Mouse (Mus musculus): ENCODE data around the gene Cmc1. TPM values are rescaled to one million over a fixed set of nuclear protein-coding genes. Genes with fewer than 3 reads are reported as not detected.

Cmc1 gene
- polyA plus RNA-seq, 1 experiment from 2014 or later, result 35.4 TPM

DNA sequence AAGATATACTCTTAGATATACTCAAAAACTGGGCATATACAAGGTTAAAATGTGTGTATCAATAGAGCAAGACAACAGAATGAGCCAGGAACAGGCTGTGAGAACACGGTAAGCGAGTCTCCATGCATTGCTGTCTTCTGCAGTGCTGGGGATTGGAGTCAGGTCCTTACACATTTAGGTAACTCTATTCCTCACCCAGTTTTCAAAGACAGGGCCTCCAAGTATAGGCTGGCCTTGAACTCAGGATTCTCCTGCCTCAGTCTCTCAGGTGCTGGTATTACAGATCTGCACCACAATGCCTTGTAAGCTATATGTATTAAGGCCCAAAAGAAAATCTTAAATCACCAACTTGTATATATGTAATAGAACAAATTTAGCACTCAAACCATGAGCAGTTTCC is 49.5 kb downstream of the Cmc1 start:
- ATAC-seq, result no peak
- WGBS, result 99% methylated on average over 2 of the region's 2 CpGs
- Histone ChIP-seq H3K4me3 (ENCODE audit: low read length) (no peak overlapping the region), H3K27me3 (replicated peaks; ENCODE audit: control insufficient read depth, insufficient read depth, low read length) (no peaks in the 10 kb centered on the region), H3K9ac (ENCODE audit: low read depth, low read length) (no peak overlapping the region), H3K36me3 (ENCODE audit: control insufficient read depth, insufficient read depth, low read length) (no peaks in the 10 kb centered on the region), H3K9me3 (ENCODE audit: control insufficient read depth, low read length) (no peaks in the 10 kb centered on the region), H3K4me1 (ENCODE audit: control insufficient read depth, insufficient read depth, low read depth, low read length) (peaks cover 2% of the 10 kb centered on the region; the same call in 1 of the 2 replicates), H3K4me2 (ENCODE audit: low read length) (no peak overlapping the region), H3K27ac (ENCODE audit: low read depth, low read length) (no peak overlapping the region)

DNA sequence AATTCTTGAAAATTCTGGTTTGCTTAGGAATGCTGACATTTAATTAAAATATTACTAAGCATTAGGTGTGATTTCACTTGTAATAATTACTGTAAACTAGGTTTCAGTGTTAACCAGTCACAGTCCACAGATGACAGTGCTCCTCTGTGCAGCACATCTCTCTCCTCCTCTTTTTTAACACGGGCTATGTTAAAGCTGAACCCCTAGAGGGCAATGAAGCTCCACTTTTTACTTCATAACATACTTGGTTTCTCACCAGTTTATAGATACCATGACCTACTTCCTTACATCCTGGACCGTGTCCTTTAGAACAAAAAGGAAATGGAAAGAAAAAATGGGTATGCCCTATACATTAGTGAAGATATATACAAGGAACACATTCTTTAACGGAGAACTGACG is 50.6 kb downstream of the Cmc1 start:
- H3K27ac ChIP-seq (ENCODE audit: low read depth, low read length), result no peak overlapping the region
- no peaks in the 10 kb centered on the region for H3K9me3 ChIP-seq (ENCODE audit: control insufficient read depth, low read length)
- WGBS, result 47% methylated on average over 4 of the region's 4 CpGs
- no peak overlapping the region for H3K4me3 ChIP-seq (ENCODE audit: low read length)
- peaks cover 2% of the 10 kb centered on the region; the same call in 1 of the 2 replicates for H3K4me1 ChIP-seq (ENCODE audit: control insufficient read depth, insufficient read depth, low read depth, low read length)
- H3K27me3 ChIP-seq (replicated peaks; ENCODE audit: control insufficient read depth, insufficient read depth, low read length), result no peaks in the 10 kb centered on the region
- H3K4me2 ChIP-seq (ENCODE audit: low read length), result no peak overlapping the region
- peak; percentile 71; the same call in 1 of the 2 replicates for ATAC-seq
- H3K36me3 ChIP-seq (ENCODE audit: control insufficient read depth, insufficient read depth, low read length), result no peaks in the 10 kb centered on the region
- H3K9ac ChIP-seq (ENCODE audit: low read depth, low read length), result no peak overlapping the region

DNA sequence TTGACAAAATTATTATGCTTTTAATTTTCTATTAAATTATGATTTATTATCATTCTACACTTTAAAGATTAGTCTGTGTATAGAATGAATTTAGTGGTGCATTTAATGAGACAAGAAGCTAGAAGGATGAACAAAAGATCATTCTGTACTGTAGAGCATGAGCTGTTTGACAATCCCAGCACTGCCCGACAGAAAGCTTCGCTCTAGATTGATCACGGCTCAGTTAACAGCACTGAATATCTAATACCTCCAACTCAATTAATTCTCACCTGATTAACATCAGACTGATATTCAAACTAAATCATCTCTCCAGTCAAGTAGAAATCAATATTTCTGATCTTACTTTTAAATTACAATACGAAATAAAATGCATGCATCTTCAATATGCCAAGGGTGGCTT is 66.1 kb downstream of the Cmc1 start:
- Histone ChIP-seq H3K27me3 (replicated peaks; ENCODE audit: control insufficient read depth, insufficient read depth, low read length) (no peaks in the 10 kb centered on the region), H3K9ac (ENCODE audit: low read depth, low read length) (no peak overlapping the region), H3K9me3 (ENCODE audit: control insufficient read depth, low read length) (no peaks in the 10 kb centered on the region), H3K27ac (ENCODE audit: low read depth, low read length) (no peak overlapping the region), H3K4me3 (ENCODE audit: low read length) (no peak overlapping the region), H3K36me3 (ENCODE audit: control insufficient read depth, insufficient read depth, low read length) (no peaks in the 10 kb centered on the region), H3K4me1 (ENCODE audit: control insufficient read depth, insufficient read depth, low read depth, low read length) (peaks cover 8% of the 10 kb centered on the region), H3K4me2 (ENCODE audit: low read length) (no peak overlapping the region)
- no peak for ATAC-seq
- WGBS, result 44% methylated on average over 4 of the region's 4 CpGs

DNA sequence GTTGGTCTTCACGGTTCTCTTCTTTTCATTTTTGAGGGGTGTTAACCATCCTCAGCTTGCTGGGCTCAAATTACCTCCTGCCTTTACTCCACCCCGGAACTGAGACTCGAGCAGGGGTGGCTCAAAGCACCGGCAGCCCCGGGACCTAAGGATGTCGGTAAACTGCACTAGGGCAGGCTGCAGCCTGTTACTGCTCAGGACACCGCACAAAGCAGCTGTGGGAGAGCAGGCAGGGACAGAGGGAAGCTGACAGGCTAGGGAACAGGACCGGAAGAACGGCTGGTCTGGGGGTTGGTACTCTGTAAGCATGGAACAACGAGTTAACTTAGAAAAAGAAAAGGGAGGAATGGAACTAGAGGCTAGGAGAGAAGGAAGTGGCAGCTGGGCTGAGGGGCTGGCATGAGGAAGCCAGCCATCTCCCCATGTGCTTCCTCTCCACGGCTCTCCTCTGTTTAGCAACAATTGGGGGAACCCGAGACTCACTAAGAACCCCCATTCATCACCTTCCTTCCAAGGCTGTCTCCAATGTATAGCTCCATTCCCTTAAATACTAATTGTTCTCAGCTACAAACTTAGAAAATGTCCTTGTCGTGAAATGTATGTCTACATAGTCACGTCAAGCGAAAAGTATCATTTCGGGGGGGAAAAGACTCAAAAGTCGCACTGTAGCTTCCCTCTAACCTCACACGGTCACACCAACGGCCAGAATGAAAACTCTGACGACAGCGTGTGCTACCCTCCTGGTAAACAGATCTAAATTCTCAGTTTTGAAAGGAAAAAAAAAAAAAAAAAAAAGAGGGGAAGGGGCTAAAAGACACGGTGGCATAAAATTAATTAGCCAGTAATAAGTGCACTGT is 67.2 kb downstream of the Cmc1 start:
- Histone ChIP-seq H3K4me1 (ENCODE audit: control insufficient read depth, insufficient read depth, low read depth, low read length) (peaks cover 8% of the 10 kb centered on the region), H3K4me3 (ENCODE audit: low read length) (no peak overlapping the region; the same call in 1 of the 2 replicates), H3K4me2 (ENCODE audit: low read length) (peak overlapping the region; percentile 56), H3K9me3 (ENCODE audit: control insufficient read depth, low read length) (no peaks in the 10 kb centered on the region), H3K27ac (ENCODE audit: low read depth, low read length) (no peak overlapping the region), H3K27me3 (replicated peaks; ENCODE audit: control insufficient read depth, insufficient read depth, low read length) (no peaks in the 10 kb centered on the region), H3K36me3 (ENCODE audit: control insufficient read depth, insufficient read depth, low read length) (no peaks in the 10 kb centered on the region), H3K9ac (ENCODE audit: low read depth, low read length) (peak overlapping the region; percentile 43; the same call in 1 of the 2 replicates)
- ATAC-seq, result no peak; the same call in 1 of the 2 replicates
- WGBS, result 33% methylated on average over 22 of the region's 22 CpGs

DNA sequence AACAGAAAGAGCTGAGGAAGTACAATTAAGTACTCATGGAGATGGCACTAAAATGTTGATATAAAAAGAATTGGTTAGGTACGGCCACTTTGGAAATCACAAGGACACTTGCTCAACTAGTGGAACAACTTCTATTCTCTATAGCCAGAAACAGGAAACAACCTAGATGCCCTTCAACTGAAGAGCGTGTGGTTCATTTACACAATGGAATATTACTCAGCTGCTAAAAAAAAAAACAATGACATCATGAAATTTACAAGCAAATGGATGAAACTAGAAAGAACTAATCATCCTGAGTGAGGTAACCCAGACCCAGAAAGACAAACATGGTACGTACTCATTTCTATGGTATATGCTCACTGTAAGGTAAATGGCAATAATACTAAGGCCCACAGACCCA is 76.6 kb downstream of the Cmc1 start:
- ATAC-seq, result no peak
- Histone ChIP-seq H3K36me3 (ENCODE audit: control insufficient read depth, insufficient read depth, low read length) (peaks cover 9% of the 10 kb centered on the region; the same call in 1 of the 2 replicates), H3K9me3 (ENCODE audit: control insufficient read depth, low read length) (no peaks in the 10 kb centered on the region), H3K27ac (ENCODE audit: low read depth, low read length) (no peak overlapping the region), H3K4me1 (ENCODE audit: control insufficient read depth, insufficient read depth, low read depth, low read length) (no peaks in the 10 kb centered on the region), H3K4me2 (ENCODE audit: low read length) (no peak overlapping the region), H3K4me3 (ENCODE audit: low read length) (no peak overlapping the region), H3K27me3 (replicated peaks; ENCODE audit: control insufficient read depth, insufficient read depth, low read length) (no peaks in the 10 kb centered on the region), H3K9ac (ENCODE audit: low read depth, low read length) (no peak overlapping the region)
- WGBS, result 95% methylated on average over 3 of the region's 3 CpGs

DNA sequence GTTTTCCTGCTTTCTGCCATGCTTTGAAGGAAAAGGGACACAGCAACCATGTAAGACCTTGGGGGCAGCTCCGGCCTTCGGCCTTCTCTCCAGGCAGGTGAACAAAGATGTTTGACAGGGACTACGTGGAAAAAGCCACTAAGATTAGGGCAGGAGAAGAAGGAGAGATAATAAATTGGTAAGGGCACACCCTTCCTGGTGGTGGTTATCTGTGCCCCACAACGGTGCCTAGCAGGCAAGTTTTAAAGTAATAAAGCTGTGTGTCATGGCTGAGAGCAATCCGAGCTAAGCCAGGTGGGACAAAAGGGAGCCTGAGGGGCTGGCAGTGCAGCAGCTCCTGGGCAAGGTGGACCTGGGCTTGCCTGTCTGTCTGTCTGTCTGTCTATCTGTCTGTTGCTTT is 77.9 kb downstream of the Cmc1 start:
- Histone ChIP-seq H3K27me3 (replicated peaks; ENCODE audit: control insufficient read depth, insufficient read depth, low read length) (no peaks in the 10 kb centered on the region), H3K36me3 (ENCODE audit: control insufficient read depth, insufficient read depth, low read length) (peaks cover 11% of the 10 kb centered on the region; the same call in 1 of the 2 replicates), H3K4me3 (ENCODE audit: low read length) (no peak overlapping the region), H3K4me1 (ENCODE audit: control insufficient read depth, insufficient read depth, low read depth, low read length) (no peaks in the 10 kb centered on the region), H3K27ac (ENCODE audit: low read depth, low read length) (no peak overlapping the region), H3K9me3 (ENCODE audit: control insufficient read depth, low read length) (no peaks in the 10 kb centered on the region), H3K4me2 (ENCODE audit: low read length) (no peak overlapping the region), H3K9ac (ENCODE audit: low read depth, low read length) (no peak overlapping the region)
- WGBS, result 90% methylated on average over 5 of the region's 5 CpGs
- no peak for ATAC-seq

DNA sequence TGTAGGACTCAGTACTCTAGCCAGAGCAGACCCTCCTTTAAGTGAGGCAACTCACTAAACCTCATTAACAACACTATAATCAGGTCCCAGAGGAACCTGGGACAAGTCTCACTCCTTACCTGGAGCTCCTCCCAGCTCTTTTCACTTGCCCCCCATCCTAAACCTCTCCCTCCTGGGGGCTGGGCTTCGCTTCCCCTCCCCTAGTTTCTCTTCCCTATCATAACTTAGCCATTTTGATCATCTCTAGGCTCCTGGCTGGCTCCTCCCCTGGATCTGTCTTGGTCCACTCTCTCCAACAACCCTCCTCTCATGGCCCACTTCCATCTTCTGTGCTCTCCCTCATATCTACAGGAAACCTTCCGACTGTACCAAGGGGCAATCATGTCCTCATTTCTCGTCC is 78.6 kb downstream of the Cmc1 start:
- no peak overlapping the region for H3K27ac ChIP-seq (ENCODE audit: low read depth, low read length)
- H3K4me1 ChIP-seq (ENCODE audit: control insufficient read depth, insufficient read depth, low read depth, low read length), result no peaks in the 10 kb centered on the region
- no peaks in the 10 kb centered on the region for H3K27me3 ChIP-seq (replicated peaks; ENCODE audit: control insufficient read depth, insufficient read depth, low read length)
- WGBS, result 89% methylated on average over 3 of the region's 3 CpGs
- H3K4me3 ChIP-seq (ENCODE audit: low read length), result no peak overlapping the region
- no peak overlapping the region for H3K4me2 ChIP-seq (ENCODE audit: low read length)
- H3K9me3 ChIP-seq (ENCODE audit: control insufficient read depth, low read length), result no peaks in the 10 kb centered on the region
- ATAC-seq, result no peak
- no peak overlapping the region for H3K9ac ChIP-seq (ENCODE audit: low read depth, low read length)
- H3K36me3 ChIP-seq (ENCODE audit: control insufficient read depth, insufficient read depth, low read length), result peaks cover 11% of the 10 kb centered on the region; the same call in 1 of the 2 replicates

DNA sequence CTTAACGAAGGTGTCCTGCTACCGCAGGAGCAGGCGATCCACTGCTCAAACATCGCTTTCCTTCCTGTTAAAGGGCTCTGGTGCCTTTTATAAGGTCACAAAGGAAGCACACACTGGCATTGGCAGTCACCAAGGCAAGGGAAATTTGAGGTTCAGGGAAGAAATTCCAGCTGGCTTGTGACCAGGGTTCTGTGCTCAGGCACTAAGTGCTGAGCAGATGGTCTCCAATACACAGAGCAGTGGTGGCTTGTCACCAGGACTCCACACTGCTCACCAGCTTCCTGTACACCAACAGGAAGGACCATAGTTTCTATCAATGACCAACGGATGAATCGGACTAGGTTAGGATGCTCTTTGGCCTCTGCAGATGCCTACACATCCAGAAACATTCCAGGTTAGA is 79.5 kb downstream of the Cmc1 start:
- Histone ChIP-seq H3K9me3 (ENCODE audit: control insufficient read depth, low read length) (no peaks in the 10 kb centered on the region), H3K4me2 (ENCODE audit: low read length) (no peak overlapping the region), H3K4me1 (ENCODE audit: control insufficient read depth, insufficient read depth, low read depth, low read length) (no peaks in the 10 kb centered on the region), H3K9ac (ENCODE audit: low read depth, low read length) (no peak overlapping the region), H3K27ac (ENCODE audit: low read depth, low read length) (no peak overlapping the region), H3K36me3 (ENCODE audit: control insufficient read depth, insufficient read depth, low read length) (peaks cover 12% of the 10 kb centered on the region; the same call in 1 of the 2 replicates), H3K27me3 (replicated peaks; ENCODE audit: control insufficient read depth, insufficient read depth, low read length) (no peaks in the 10 kb centered on the region), H3K4me3 (ENCODE audit: low read length) (no peak overlapping the region)
- no peak for ATAC-seq
- 95% methylated on average over 6 of the region's 6 CpGs for WGBS

DNA sequence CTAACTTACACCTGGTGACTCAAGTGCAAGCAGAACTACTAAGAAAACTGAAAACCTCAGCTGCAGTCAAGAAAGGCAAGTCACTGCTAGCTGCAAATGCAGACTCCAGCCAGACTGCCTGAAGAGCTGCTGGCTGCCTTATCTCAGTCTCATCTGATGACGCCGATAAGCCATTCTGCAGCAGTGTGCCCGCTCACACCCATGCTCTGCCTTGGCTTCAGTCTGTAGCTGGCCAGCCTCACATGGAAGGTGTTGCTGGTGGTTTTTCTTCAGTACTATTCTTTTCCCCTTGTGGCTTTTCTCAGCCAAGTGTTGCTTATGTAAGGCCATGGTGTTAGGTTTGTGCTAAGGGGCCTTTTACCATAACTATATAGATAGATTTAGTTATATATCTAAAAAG is 90.9 kb downstream of the Cmc1 start:
- Histone ChIP-seq H3K36me3 (ENCODE audit: control insufficient read depth, insufficient read depth, low read length) (peaks cover 26% of the 10 kb centered on the region), H3K4me2 (ENCODE audit: low read length) (no peak overlapping the region)
- WGBS, result 98% methylated on average over 3 of the region's 3 CpGs

More for the DNA sequence above, 90.9 kb downstream of the Cmc1 start:
- no peaks in the 10 kb centered on the region for H3K27me3 ChIP-seq (replicated peaks; ENCODE audit: control insufficient read depth, insufficient read depth, low read length)
- no peak for ATAC-seq
- no peak overlapping the region for H3K9ac ChIP-seq (ENCODE audit: low read depth, low read length)
- H3K9me3 ChIP-seq (ENCODE audit: control insufficient read depth, low read length), result no peaks in the 10 kb centered on the region
- no peak overlapping the region for H3K27ac ChIP-seq (ENCODE audit: low read depth, low read length)
- no peaks in the 10 kb centered on the region for H3K4me1 ChIP-seq (ENCODE audit: control insufficient read depth, insufficient read depth, low read depth, low read length)
- H3K4me3 ChIP-seq (ENCODE audit: low read length), result no peak overlapping the region
